Mouse (Mus musculus): Measurements from ENCODE around the gene Nipal3. TPM values are rescaled to one million over a fixed set of nuclear protein-coding genes. Genes with fewer than 3 reads are reported as not detected.

Nipal3 gene
- polyA plus RNA-seq, 1 experiment from 2014 or later: 2.9 TPM

DNA sequence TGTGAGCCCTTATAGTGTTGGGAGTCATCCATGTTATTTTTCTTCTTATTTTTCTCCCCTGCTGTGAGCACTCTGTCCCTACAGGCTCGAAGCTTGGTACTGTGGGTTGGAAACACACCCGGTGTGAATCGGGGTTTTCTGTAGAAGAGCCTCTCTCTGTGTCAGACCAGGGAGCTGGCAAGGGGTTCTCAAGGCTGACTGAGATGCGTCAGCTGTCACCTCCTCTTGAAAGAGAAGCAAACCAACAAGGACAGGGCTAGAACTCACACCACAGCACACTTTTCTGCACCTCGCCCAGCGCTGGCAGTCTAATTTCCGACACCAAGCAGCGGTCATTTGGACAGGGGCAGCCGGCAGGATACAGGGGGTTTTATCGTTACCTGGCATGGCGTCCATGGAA, 31.4 kb downstream of the Nipal3 start:
- H3K9me3 ChIP-seq (replicated peaks): no peaks in the 10 kb centered on the region
- H3K36me3 ChIP-seq: 0 out of 2 replicates have a peak, but pooled peaks cover 4% of the 10 kb centered on the region
- WGBS: 92% methylated on average over 11 of the region's 11 CpGs
- H3K4me2 ChIP-seq (replicated peaks): no peak overlapping the region
- H3K4me3 ChIP-seq (replicated peaks): no peak overlapping the region
- no peak for ATAC-seq (ENCODE audit: insufficient number of reproducible peaks, low FRiP score, low TSS enrichment, low read depth)
- H3K9ac ChIP-seq: no peak overlapping the region
- no peaks in the 10 kb centered on the region for H3K27me3 ChIP-seq
- no peak overlapping the region for H3K27ac ChIP-seq (replicated peaks)
- no peaks in the 10 kb centered on the region for H3K4me1 ChIP-seq

DNA sequence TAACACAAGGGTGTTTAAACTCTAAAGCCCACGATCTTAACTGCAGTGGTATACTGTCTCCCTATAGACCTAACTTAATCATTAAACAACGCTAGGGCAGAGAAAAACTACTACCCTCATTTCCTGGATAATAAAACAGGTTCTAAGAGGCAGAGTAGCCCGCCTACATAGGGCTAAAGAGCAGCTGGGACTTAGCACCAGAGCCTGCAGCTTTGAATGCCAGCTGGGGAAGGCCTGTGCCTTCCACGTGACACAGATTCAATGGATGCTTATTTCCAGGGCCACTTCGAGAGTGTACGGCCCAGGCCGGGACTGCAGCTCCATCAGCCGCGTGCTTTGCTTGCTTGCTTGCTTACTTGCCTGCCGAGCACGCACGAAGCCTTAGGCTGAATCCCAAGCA, 41.3 kb downstream of the Nipal3 start:
- Histone ChIP-seq H3K4me3 (replicated peaks) (no peak overlapping the region), H3K4me1 (peaks cover 14% of the 10 kb centered on the region), H3K27ac (replicated peaks) (no peak overlapping the region), H3K27me3 (no peaks in the 10 kb centered on the region), H3K4me2 (replicated peaks) (no peak overlapping the region), H3K36me3 (no peaks in the 10 kb centered on the region), H3K9me3 (replicated peaks) (no peaks in the 10 kb centered on the region), H3K9ac (no peak overlapping the region)
- no peak for ATAC-seq (ENCODE audit: insufficient number of reproducible peaks, low FRiP score, low TSS enrichment, low read depth)
- 64% methylated on average over 12 of the region's 12 CpGs for WGBS

DNA sequence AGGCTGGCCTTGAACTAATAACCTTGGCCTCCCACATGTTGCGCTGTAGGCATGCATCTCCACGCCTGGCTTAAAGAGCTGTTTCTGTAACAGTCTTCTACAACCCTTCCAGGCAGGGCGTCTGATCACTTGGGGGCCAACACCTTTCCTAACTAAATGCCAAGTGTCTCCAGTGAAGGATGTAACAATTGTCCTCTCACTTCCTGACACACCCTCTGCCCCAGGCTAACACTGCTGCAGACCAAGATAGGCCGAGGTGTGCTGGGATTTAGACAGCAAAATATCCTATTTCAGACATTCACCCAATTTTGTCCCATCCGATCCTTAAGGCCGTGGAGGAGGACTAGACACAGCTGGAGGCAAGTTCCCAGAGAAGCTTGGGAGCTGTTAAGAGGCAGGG, 41.7 kb downstream of the Nipal3 start:
- no peak overlapping the region for H3K4me2 ChIP-seq (replicated peaks)
- no peaks in the 10 kb centered on the region for H3K9me3 ChIP-seq (replicated peaks)
- no peaks in the 10 kb centered on the region for H3K36me3 ChIP-seq
- no peak overlapping the region for H3K4me3 ChIP-seq (replicated peaks)
- no peak overlapping the region for H3K27ac ChIP-seq (replicated peaks)
- no peak overlapping the region for H3K9ac ChIP-seq
- WGBS: 50% methylated on average over 6 of the region's 6 CpGs
- ATAC-seq (ENCODE audit: insufficient number of reproducible peaks, low FRiP score, low TSS enrichment, low read depth): no peak
- H3K4me1 ChIP-seq: peaks cover 14% of the 10 kb centered on the region
- no peaks in the 10 kb centered on the region for H3K27me3 ChIP-seq

DNA sequence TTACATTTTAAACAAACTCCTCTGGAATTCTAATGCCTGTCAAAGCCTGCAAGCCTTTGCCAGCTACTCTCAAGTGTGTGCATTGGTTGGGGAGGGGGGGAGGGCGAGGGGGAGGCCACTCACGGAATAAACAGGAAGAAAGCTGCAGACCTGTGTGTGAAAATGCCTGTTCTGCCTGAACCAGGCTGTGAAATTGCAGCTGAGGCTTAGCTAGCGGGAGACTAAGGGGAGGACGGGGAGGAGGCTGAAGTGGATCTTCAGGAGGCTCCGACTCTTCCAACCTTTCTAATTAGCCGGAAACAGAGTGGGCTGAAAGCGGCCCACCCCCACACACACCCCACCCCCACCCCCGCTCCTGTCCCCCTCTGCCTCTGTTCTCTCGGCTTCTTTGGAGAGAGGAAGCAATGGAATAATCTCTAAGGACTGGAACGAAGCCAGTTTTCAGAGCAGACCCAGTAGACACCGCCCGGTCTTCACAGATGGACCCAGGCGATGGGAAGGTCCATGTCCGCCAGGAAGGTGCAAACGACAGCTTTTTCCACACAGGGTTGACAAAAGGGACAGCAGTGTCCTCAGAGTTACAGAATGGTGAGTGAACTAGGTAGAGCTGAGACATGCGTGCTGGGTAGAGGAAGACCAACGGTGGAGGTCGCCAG, 43.4 kb downstream of the Nipal3 start:
- no peak for ATAC-seq (ENCODE audit: insufficient number of reproducible peaks, low FRiP score, low TSS enrichment, low read depth)
- Histone ChIP-seq H3K36me3 (no peaks in the 10 kb centered on the region), H3K4me3 (replicated peaks) (no peak overlapping the region), H3K27me3 (no peaks in the 10 kb centered on the region), H3K9ac (no peak overlapping the region), H3K4me2 (replicated peaks) (peak overlapping the region; percentile 22; the same call in 1 of the 2 replicates), H3K4me1 (peaks cover 14% of the 10 kb centered on the region), H3K9me3 (replicated peaks) (no peaks in the 10 kb centered on the region), H3K27ac (replicated peaks) (no peak overlapping the region)
- 40% methylated on average over 18 of the region's 18 CpGs for WGBS

DNA sequence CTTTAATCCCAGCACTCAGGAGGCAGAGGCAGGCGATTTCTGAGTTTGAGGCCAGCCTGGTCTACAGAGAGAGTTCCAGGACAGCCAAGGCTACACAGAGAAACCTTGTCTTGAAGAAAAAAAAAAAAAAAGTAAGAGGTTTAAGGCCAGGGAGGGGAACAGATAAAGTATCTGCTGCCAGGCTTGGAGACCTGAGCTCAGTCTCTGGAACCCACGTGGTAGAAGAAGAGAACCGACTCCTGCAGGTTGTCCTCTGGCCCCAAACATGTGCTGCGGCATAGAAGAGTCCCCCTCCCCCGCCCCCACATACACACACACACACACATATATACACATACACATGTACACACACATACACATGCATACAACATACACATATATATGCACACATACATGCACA, 52.4 kb downstream of the Nipal3 start:
- Histone ChIP-seq H3K27me3 (no peaks in the 10 kb centered on the region), H3K9ac (no peak overlapping the region), H3K4me1 (peaks cover 6% of the 10 kb centered on the region; the same call in 1 of the 2 replicates), H3K27ac (replicated peaks) (no peak overlapping the region), H3K4me2 (replicated peaks) (no peak overlapping the region), H3K4me3 (replicated peaks) (no peak overlapping the region), H3K9me3 (replicated peaks) (no peaks in the 10 kb centered on the region), H3K36me3 (no peaks in the 10 kb centered on the region)
- 65% methylated on average over 5 of the region's 5 CpGs for WGBS
- no peak for ATAC-seq (ENCODE audit: insufficient number of reproducible peaks, low FRiP score, low TSS enrichment, low read depth)

DNA sequence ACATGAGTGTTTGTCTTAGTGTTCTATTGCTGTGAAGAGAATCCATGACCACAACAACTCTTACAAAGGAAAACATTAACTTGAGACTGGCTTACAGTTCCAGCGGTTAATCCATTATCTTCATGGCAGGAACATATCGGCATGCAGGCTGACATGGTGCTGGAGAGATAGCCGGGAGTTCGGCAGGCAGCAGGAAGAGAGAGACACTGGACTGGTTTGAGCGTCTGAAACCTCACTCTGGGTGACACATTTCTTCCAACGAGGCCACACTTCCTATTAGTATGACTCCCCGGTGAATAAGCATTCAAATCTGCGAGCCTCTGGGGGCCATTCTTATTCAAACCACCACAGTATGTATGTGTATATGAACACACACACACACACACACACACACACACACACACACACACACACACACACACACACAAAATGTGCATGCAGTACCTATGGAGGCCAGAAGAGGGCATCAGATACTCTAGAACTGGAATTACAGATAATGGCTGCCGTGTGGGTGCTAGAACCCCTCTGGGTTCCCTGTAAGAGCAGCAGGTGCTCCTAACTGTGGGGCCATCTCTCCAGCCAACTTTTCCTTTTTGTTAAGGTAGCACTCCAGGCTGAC, 54.8 kb downstream of the Nipal3 start:
- Histone ChIP-seq H3K9me3 (replicated peaks) (no peaks in the 10 kb centered on the region), H3K36me3 (no peaks in the 10 kb centered on the region), H3K4me1 (peaks cover 6% of the 10 kb centered on the region; the same call in 1 of the 2 replicates), H3K4me3 (replicated peaks) (no peak overlapping the region), H3K4me2 (replicated peaks) (no peak overlapping the region), H3K27me3 (no peaks in the 10 kb centered on the region), H3K27ac (replicated peaks) (no peak overlapping the region), H3K9ac (no peak overlapping the region)
- ATAC-seq (ENCODE audit: insufficient number of reproducible peaks, low FRiP score, low TSS enrichment, low read depth): no peak
- WGBS: 54% methylated on average over 9 of the region's 9 CpGs

DNA sequence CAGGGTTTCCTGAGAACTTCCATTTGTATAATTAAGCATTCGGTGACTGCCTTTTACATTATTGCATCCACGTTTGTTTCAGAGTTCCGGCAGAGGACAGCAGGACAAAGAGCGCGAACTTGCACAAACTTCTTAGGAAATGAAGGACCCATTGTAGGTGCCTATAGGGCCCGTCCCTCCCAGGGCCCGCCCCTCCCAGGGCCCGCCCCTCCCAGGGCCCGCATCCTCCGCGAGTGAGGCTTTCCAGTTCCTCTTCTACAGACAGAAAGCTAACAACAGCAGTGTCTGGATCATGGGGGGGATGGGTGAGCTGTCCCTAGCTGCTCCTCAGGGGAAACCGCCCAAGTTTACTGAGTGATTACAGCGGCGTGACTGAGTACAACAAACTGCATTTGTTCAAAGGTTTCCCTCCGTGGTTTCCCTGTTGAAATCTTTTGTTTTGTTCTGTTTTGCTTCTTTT, 55.6 kb downstream of the Nipal3 start:
- Histone ChIP-seq H3K27me3 (no peaks in the 10 kb centered on the region), H3K4me2 (replicated peaks) (peak overlapping the region; percentile 41), H3K4me1 (peaks cover 10% of the 10 kb centered on the region), H3K9ac (no peak overlapping the region), H3K36me3 (no peaks in the 10 kb centered on the region), H3K9me3 (replicated peaks) (no peaks in the 10 kb centered on the region), H3K4me3 (replicated peaks) (peak overlapping the region; percentile 20), H3K27ac (replicated peaks) (no peak overlapping the region)
- ATAC-seq (ENCODE audit: insufficient number of reproducible peaks, low FRiP score, low TSS enrichment, low read depth): peak; percentile 65
- 1% methylated on average over 15 of the region's 15 CpGs for WGBS

DNA sequence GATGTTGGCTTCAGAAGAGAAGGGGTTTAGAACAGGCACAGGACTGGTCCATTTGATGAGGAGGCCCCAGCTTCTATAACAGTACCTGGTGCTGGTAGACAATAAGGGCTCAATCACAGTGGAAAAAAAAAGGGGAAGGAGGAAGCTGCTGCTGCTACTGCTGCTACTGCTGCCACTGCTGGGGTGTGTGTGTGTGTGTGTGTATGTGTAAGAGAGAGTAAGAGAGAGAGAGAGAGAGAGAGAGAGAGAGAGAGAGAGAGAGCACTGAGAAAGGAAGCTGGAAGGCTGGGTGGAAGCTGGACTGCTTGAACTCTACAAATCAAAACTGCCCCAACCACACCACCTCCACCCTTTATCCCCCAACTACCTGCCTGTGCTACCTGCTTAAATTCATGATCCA, 56.9 kb downstream of the Nipal3 start:
- no peaks in the 10 kb centered on the region for H3K27me3 ChIP-seq
- H3K4me3 ChIP-seq (replicated peaks): no peak overlapping the region
- H3K4me2 ChIP-seq (replicated peaks): no peak overlapping the region
- H3K4me1 ChIP-seq: peaks cover 11% of the 10 kb centered on the region
- no peak overlapping the region for H3K9ac ChIP-seq
- ATAC-seq (ENCODE audit: insufficient number of reproducible peaks, low FRiP score, low TSS enrichment, low read depth): no peak
- no peaks in the 10 kb centered on the region for H3K36me3 ChIP-seq
- H3K9me3 ChIP-seq (replicated peaks): no peaks in the 10 kb centered on the region
- no peak overlapping the region for H3K27ac ChIP-seq (replicated peaks)

DNA sequence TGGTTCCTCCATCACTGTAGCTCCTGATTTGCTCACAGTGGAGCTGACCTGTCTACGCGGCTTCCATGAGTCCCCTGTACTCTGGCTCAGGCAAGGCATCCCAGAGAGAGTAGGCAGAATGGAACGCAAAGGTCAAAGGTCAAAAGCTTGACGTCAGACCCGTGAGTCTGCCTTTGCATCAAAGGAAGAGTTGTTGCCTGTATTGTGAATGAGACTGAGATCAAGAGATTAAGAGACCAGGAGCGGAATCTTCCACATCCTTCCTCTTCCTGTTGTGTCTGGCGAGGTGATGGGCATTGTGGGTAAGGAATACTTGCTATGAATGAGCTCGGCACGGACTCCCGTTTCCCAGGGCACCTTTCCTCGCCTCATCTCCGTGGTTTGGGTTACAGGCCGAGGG, 58.5 kb downstream of the Nipal3 start:
- H3K4me2 ChIP-seq (replicated peaks): no peak overlapping the region
- no peaks in the 10 kb centered on the region for H3K9me3 ChIP-seq (replicated peaks)
- H3K9ac ChIP-seq: no peak overlapping the region
- H3K27me3 ChIP-seq: no peaks in the 10 kb centered on the region
- no peak for ATAC-seq (ENCODE audit: insufficient number of reproducible peaks, low FRiP score, low TSS enrichment, low read depth)
- no peaks in the 10 kb centered on the region for H3K36me3 ChIP-seq
- WGBS: 50% methylated on average over 13 of the region's 13 CpGs
- peaks cover 11% of the 10 kb centered on the region for H3K4me1 ChIP-seq
- no peak overlapping the region for H3K4me3 ChIP-seq (replicated peaks)
- no peak overlapping the region for H3K27ac ChIP-seq (replicated peaks)

DNA sequence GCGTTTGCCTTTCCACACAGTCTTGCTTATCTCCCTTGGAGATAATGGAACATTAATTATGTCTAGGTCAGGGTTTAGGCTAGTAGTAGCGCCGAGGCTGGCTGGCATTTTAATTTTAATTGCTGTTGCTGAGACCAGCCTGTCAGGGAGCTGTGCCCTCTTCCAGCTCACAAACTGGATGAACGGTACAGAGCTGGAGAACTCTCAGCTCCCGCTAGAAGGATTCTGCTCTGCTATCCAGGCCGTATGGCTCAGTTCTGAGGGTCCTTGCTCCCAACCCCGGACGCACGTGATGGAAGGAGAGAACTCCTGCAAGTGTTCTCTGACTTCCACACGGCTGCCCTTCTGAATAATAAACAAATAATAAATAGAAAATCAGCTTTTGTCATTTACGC, 60.4 kb downstream of the Nipal3 start:
- no peaks in the 10 kb centered on the region for H3K36me3 ChIP-seq
- no peaks in the 10 kb centered on the region for H3K27me3 ChIP-seq
- no peak overlapping the region for H3K27ac ChIP-seq (replicated peaks)
- 24% methylated on average over 11 of the region's 11 CpGs for WGBS
- peak overlapping the region; percentile 94 for H3K4me2 ChIP-seq (replicated peaks)
- peaks cover 8% of the 10 kb centered on the region for H3K4me1 ChIP-seq
- H3K4me3 ChIP-seq (replicated peaks): peak overlapping the region; percentile 70
- peak overlapping the region; percentile 41 for H3K9ac ChIP-seq
- ATAC-seq (ENCODE audit: insufficient number of reproducible peaks, low FRiP score, low TSS enrichment, low read depth): no peak
- H3K9me3 ChIP-seq (replicated peaks): no peaks in the 10 kb centered on the region

DNA sequence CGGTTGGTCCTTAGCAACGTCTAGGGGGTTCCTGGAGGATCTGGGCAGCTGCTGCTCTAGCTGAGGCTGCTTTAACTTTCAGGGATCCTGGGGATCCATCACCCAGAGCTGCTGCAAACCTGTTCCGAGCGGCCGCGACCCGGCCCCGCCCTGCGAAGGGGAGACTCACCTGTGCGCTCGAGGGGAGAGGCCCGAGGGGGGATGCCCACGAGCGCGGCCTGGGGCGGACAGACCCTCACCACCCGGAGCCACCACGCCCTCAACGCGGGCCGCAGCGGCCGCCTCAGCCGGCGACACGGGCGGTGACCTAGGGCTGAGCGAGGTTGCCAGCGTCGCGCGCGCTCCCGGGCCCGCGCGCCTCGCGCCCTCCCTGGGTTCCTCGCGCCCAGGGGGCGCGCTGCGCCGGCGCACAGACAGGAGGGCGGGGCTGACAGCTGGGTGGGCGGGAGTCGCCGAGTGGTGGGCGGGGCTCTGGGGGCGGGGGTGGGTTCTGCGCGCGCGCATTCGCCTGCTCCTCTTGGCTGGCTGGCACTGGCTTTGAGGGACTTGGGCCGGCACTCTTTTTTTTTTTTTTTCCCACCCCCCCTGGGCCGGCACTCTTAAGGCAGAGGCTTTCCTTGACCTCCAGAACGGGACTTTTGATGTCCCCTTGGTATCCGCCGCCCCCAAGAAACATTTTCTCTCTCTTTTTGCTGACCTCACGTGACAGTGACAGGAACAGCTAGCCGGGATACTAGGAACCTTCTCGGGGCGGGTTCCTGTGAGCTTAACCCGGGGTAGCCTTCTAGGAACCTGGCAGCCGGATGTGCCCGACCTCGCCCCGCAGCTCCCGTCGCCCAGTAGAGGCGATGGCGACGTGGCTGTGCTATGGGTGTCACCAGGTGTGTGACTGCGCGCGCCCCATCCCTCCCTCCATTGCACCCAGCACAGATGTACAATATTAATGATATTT, 61.1 kb downstream of the Nipal3 start, which contains the start of gene Rcan3:
Gene Rcan3, minus strand, starts transcription at position 411 of the 952 bp plus-strand sequence.
- ATAC-seq (ENCODE audit: insufficient number of reproducible peaks, low FRiP score, low TSS enrichment, low read depth): peak; percentile 86
- Histone ChIP-seq H3K4me1 (peaks cover 4% of the 10 kb centered on the region), H3K9ac (peak within 1 kb of the TSS; percentile 74), H3K36me3 (no peaks in the 10 kb centered on the region), H3K9me3 (replicated peaks) (no peaks in the 10 kb centered on the region), H3K4me2 (replicated peaks) (peak within 1 kb of the TSS; percentile 94), H3K27me3 (no peaks in the 10 kb centered on the region), H3K4me3 (replicated peaks) (peak within 1 kb of the TSS; percentile 70), H3K27ac (replicated peaks) (peak within 1 kb of the TSS; percentile 61; the same call in 1 of the 2 replicates)
- WGBS: under 1% methylated on average over 76 of the region's 79 CpGs

All from embryonic facial prominence, embryonic 15.5 days (tissue).